Mouse (Mus musculus) embryonic fibroblast, embryonic 13.5 days (primary cell): Measurements from ENCODE around the gene 2410002F23Rik. TPM values are rescaled to one million over a fixed set of nuclear protein-coding genes. Genes with fewer than 3 reads are reported as not detected.
"Not testable (repeated sequence)": the region's sequence is repeated elsewhere in the genome, so short reads cannot be mapped to it uniquely, and the experiment has no call there.

Source experiments
- H3K27ac ChIP-seq: 2 replicates; pipeline ENCODE4 v1.5.1; 2012; ENCODE audit warnings: low read length, control low read depth, inconsistent platforms; ENCODE audit not compliant: insufficient read depth
- H3K4me1 ChIP-seq: 2 replicates; pipeline ENCODE4 v1.6.1; 2011; ENCODE audit warnings: low read length; ENCODE audit not compliant: control insufficient read depth, insufficient read depth
- H3K4me3 ChIP-seq: 2 replicates; pipeline ENCODE4 v1.5.1; 2011; ENCODE audit warnings: mild to moderate bottlenecking, control low read depth, low read length; ENCODE audit not compliant: insufficient read depth
- CTCF ChIP-seq: IDR thresholded peaks from 2 replicates; pipeline ENCODE4 v1.5.1; 2011; ENCODE audit warnings: mild to moderate bottlenecking, control low read depth, low read length, moderate library complexity, borderline replicate concordance; ENCODE audit not compliant: insufficient read depth
- POLR2A ChIP-seq: IDR thresholded peaks from 2 replicates; pipeline ENCODE4 v1.6.1; 2011; ENCODE audit warnings: low read depth, mild to moderate bottlenecking, control low read depth, low read length, moderate library complexity
- polyA plus RNA-seq: library from polyadenylated mRNA; stranded (reverse); fragments of >200 nt; gene quantifications from 2 replicates; pipeline ENCODE4 v1.2.4, GENCODE M21; 2011; ENCODE audit warnings: low read depth; ENCODE audit not compliant: missing spikeins, insufficient read length

Gene 2410002F23Rik
- polyA plus RNA-seq, result 71.4 and 78.0 TPM in 2 replicates

- H3K4me3 ChIP-seq, result peak within 1 kb of the TSS; percentile 89
Measured at GRCm38 (mm10) chr7:44246055-44246983, at the start of gene 2410002F23Rik, which contains the start of gene 1700028J19Rik. TSS of gene 2410002F23Rik (plus strand) at chr7:44246722. TSS of gene 1700028J19Rik (minus strand) at chr7:44246695.

GRCm38 (mm10) chr7:44197891-44198290 lies 48.6 kb upstream of the 2410002F23Rik start, which contains the start of gene Klk1b3:
TSS of gene Klk1b3 (plus strand) at chr7:44198191.
- Histone ChIP-seq H3K27ac (no peak within 1 kb of the TSS), H3K4me1 (no peaks in the 10 kb centered on the region), H3K4me3 (no peak within 1 kb of the TSS)
- TF ChIP-seq POLR2A (no peak), CTCF (no peak)

More at GRCm38 (mm10) chr7:44246055-44246983, at the start of gene 2410002F23Rik, which contains the start of gene 1700028J19Rik:
- TF ChIP-seq POLR2A (peak; percentile 100), CTCF (no peak)
- Histone ChIP-seq H3K4me1 (no peaks in the 10 kb centered on the region), H3K27ac (peak within 1 kb of the TSS; percentile 74)

- H3K4me3 ChIP-seq, H3K4me1 ChIP-seq, H3K27ac ChIP-seq: not testable (repeated sequence)
Measured at GRCm38 (mm10) chr7:44207135-44207534, 39.4 kb upstream of the 2410002F23Rik start, which contains the start of gene Klk1b4. TSS of gene Klk1b4 (plus strand) at chr7:44207435.

GRCm38 (mm10) chr7:44208307-44208706 lies 38.2 kb upstream of the 2410002F23Rik start:
- no peak overlapping the region for H3K4me3 ChIP-seq
- H3K4me1 ChIP-seq, result no peaks in the 10 kb centered on the region
- H3K27ac ChIP-seq, result no peak overlapping the region
- TF ChIP-seq CTCF, result no peak
- TF ChIP-seq POLR2A, result no peak

- no peak within 1 kb of the TSS for H3K4me3 ChIP-seq
- H3K4me1 ChIP-seq, result no peaks in the 10 kb centered on the region
- no peak for TF ChIP-seq CTCF
- no peak for TF ChIP-seq POLR2A
- H3K27ac ChIP-seq, result no peak within 1 kb of the TSS
Measured at GRCm38 (mm10) chr7:44215645-44216044, 30.9 kb upstream of the 2410002F23Rik start, which contains the start of gene Klk1b5. TSS of gene Klk1b5 (plus strand) at chr7:44215945.

GRCm38 (mm10) chr7:44221601-44222000 lies 24.9 kb upstream of the 2410002F23Rik start:
- not testable (repeated sequence) for H3K4me1 ChIP-seq, H3K27ac ChIP-seq, H3K4me3 ChIP-seq

GRCm38 (mm10) chr7:44222335-44222734 lies 24.2 kb upstream of the 2410002F23Rik start:
- H3K4me3 ChIP-seq, H3K27ac ChIP-seq, H3K4me1 ChIP-seq: not testable (repeated sequence)

GRCm38 (mm10) chr7:44225076-44225475 lies 21.4 kb upstream of the 2410002F23Rik start, which contains the start of gene Klk1:
TSS of gene Klk1 (plus strand) at chr7:44225360.
- TF ChIP-seq CTCF, result no peak
- no peak for TF ChIP-seq POLR2A
- Histone ChIP-seq H3K4me1 (no peaks in the 10 kb centered on the region), H3K27ac (no peak within 1 kb of the TSS), H3K4me3 (no peak within 1 kb of the TSS)

GRCm38 (mm10) chr7:44235909-44236308 lies 10.6 kb upstream of the 2410002F23Rik start, which contains the start of gene Gm36864:
TSS of gene Gm36864 (plus strand) at chr7:44236177.
- no peak within 1 kb of the TSS for H3K4me3 ChIP-seq
- no peak for TF ChIP-seq CTCF
- TF ChIP-seq POLR2A, result no peak
- no peaks in the 10 kb centered on the region for H3K4me1 ChIP-seq
- H3K27ac ChIP-seq, result no peak within 1 kb of the TSS

- H3K4me3 ChIP-seq, result no peak overlapping the region
- H3K4me1 ChIP-seq, result no peaks in the 10 kb centered on the region
- TF ChIP-seq CTCF, result no peak
- no peak for TF ChIP-seq POLR2A
- no peak overlapping the region for H3K27ac ChIP-seq
Measured at GRCm38 (mm10) chr7:44239913-44240312, 6.6 kb upstream of the 2410002F23Rik start.
